Mouse (Mus musculus) common myeloid progenitor, adult 5-6 weeks (primary cell): Measurements from ENCODE around the gene Tfpt. TPM values are rescaled to one million over a fixed set of nuclear protein-coding genes. Genes with fewer than 3 reads are reported as not detected.

ENCODE experiments used
- ATAC-seq: replicated peaks from 2 replicates; pipeline ENCODE4 v1.8.0; 2016; ENCODE audit warnings: low read depth, mild to moderate bottlenecking, moderate TSS enrichment, inconsistent platforms; ENCODE audit not compliant: poor library complexity, severe bottlenecking
- total RNA-seq: library from RNA; stranded (forward); fragments of 200-1000, 187-1606 nt; gene quantifications from 2 replicates; pipeline ENCODE4 v1.2.3, GENCODE M21; 2017

Gene Tfpt
- total RNA-seq, 1 experiment from 2014 or later, result 32.8 TPM

- no peak for ATAC-seq
These were observed 699 bp downstream of the Tfpt start for GRCm38 (mm10) chr7:3629030-3629429.

- peak; percentile 99 for ATAC-seq
These were observed 12.3 kb downstream of the Tfpt start, which contains the start of gene Ndufa3 for GRCm38 (mm10) chr7:3617242-3617995. Ndufa3 (plus strand) TSS chr7:3617373.

GRCm38 (mm10) chr7:3616389-3617241 lies 13.1 kb downstream of the Tfpt start:
- no peak for ATAC-seq

GRCm38 (mm10) chr7:3616057-3616388 lies 13.7 kb downstream of the Tfpt start, which contains the start of gene Oscar:
Oscar (minus strand) TSS chr7:3616157.
- ATAC-seq, result no peak

GRCm38 (mm10) chr7:3614021-3614420 lies 15.7 kb downstream of the Tfpt start:
- no peak for ATAC-seq

- 0 out of 2 replicates have a peak, but pooled peaks have one; percentile 18 for ATAC-seq
These were observed 18.7 kb downstream of the Tfpt start for GRCm38 (mm10) chr7:3611006-3611405.

- ATAC-seq, result peak; percentile 78
These were observed 19.3 kb downstream of the Tfpt start for GRCm38 (mm10) chr7:3610437-3610836.

- ATAC-seq, result peak; percentile 40
These were observed 20.6 kb downstream of the Tfpt start for GRCm38 (mm10) chr7:3609082-3609481.

GRCm38 (mm10) chr7:3608668-3609067 lies 21.1 kb downstream of the Tfpt start:
- no peak for ATAC-seq

- no peak for ATAC-seq
These were observed 22.3 kb downstream of the Tfpt start for GRCm38 (mm10) chr7:3607391-3607790.

GRCm38 (mm10) chr7:3606798-3607197 lies 22.9 kb downstream of the Tfpt start:
- ATAC-seq, result peak; percentile 66

GRCm38 (mm10) chr7:3601119-3601518 lies 28.6 kb downstream of the Tfpt start:
- ATAC-seq, result peak; percentile 87

- peak; percentile 76 for ATAC-seq
These were observed 32.0 kb downstream of the Tfpt start for GRCm38 (mm10) chr7:3597755-3598154.

GRCm38 (mm10) chr7:3595146-3595545 lies 34.6 kb downstream of the Tfpt start:
- ATAC-seq, result peak; percentile 75

GRCm38 (mm10) chr7:3594686-3595085 lies 35.0 kb downstream of the Tfpt start:
- peak; percentile 60 for ATAC-seq

- no peak for ATAC-seq
These were observed 35.9 kb downstream of the Tfpt start for GRCm38 (mm10) chr7:3593855-3594254.

- no peak for ATAC-seq
These were observed 38.2 kb downstream of the Tfpt start for GRCm38 (mm10) chr7:3591534-3591933.

- ATAC-seq, result no peak
These were observed 39.2 kb downstream of the Tfpt start for GRCm38 (mm10) chr7:3590550-3590949.

GRCm38 (mm10) chr7:3587292-3587691 lies 42.4 kb downstream of the Tfpt start:
- ATAC-seq, result no peak

- no peak for ATAC-seq
These were observed 43.5 kb downstream of the Tfpt start for GRCm38 (mm10) chr7:3586255-3586654.

- ATAC-seq, result no peak
These were observed 44.0 kb downstream of the Tfpt start for GRCm38 (mm10) chr7:3585763-3586162.
